Mouse (Mus musculus): ENCODE measurements around the gene Dbn1. TPM values are rescaled to one million over a fixed set of nuclear protein-coding genes. Genes with fewer than 3 reads are reported as not detected.

Gene Dbn1
- polyA plus RNA-seq, 1 experiment from 2014 or later: 509 TPM

DNA sequence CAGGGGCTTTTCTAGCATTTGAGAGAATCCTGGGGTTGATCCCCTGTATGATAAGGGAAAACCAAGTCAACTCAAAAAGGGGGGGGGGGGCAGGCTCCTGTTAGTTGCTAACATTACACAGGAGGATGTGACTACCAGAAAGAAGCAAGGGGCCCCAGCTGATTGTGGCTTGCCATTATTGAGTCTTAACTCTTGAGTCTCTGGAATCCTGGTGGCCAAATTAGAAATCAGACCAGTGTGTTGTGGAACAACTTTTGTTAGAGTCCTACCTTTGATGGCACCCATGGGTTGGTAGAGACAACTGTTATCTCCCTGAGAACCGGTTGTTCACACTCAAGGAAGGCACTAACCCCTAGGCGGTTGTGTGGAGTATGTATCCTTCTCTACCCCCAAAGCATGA lies 24.9 kb downstream of the Dbn1 start:
- peak overlapping the region; percentile 97; the same call in 1 of the 2 replicates for H3K27ac ChIP-seq (replicated peaks; ENCODE audit: low read depth, low read length)
- H3K36me3 ChIP-seq (ENCODE audit: control insufficient read depth, insufficient read depth, low read length): peaks cover 38% of the 10 kb centered on the region
- 56% methylated on average over 2 of the region's 2 CpGs for WGBS
- H3K4me1 ChIP-seq (ENCODE audit: control insufficient read depth, insufficient read depth, low read length): peaks cover 34% of the 10 kb centered on the region
- ATAC-seq (ENCODE audit: low FRiP score, low TSS enrichment) (no peak), DNase-seq (no peak)
- H3K9ac ChIP-seq (replicated peaks; ENCODE audit: low read length): peak overlapping the region; percentile 91; the same call in 1 of the 2 replicates
- no peak overlapping the region for H3K4me3 ChIP-seq (replicated peaks; ENCODE audit: low read depth, low read length)
- H3K27me3 ChIP-seq (ENCODE audit: control insufficient read depth, insufficient read depth, low read length): no peaks in the 10 kb centered on the region
- peak overlapping the region; percentile 91 for H3K4me2 ChIP-seq (ENCODE audit: low read length)
- no peaks in the 10 kb centered on the region for H3K9me3 ChIP-seq (ENCODE audit: control insufficient read depth, low read length)

DNA sequence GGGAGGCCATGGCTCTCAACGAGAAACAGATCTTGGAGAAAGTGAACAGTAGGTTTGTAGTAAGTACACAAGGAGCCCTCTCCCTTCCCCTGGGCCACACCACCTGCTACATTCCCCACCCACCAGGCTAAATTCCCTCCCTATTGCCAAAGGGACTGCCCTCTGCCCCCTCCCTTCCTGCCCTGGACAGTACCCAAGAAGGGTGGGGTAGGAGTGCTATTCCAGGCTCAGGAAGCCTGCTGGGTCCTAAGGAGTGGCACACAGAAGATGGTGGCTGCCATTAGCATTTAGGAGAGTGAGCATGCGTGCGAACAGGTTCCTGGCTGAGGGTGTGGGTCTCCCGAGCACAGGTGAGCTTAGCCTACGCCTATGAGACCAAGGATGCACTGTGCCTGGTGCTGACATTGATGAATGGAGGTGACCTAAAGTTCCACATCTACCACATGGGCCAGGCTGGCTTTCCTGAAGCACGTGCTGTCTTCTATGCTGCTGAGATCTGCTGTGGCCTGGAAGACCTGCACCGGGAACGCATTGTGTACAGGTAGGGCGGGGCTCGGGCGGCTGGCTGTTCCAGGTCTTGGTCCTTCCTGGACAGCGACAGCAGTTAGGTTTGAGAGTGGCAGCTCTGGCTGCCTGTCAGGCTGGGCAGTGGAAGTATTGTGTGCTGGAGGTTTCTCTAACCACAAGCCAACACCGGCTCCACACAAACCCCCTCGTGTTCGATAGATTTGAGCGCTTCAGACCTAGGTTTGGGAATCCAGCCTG lies 35.9 kb downstream of the Dbn1 start:
- no peak overlapping the region for H3K4me2 ChIP-seq (ENCODE audit: low read length)
- DNase-seq (no peak), ATAC-seq (ENCODE audit: low FRiP score, low TSS enrichment) (no peak)
- H3K4me3 ChIP-seq (replicated peaks; ENCODE audit: low read depth, low read length): no peak overlapping the region
- WGBS: 96% methylated on average over 16 of the region's 16 CpGs
- peaks cover 75% of the 10 kb centered on the region for H3K36me3 ChIP-seq (ENCODE audit: control insufficient read depth, insufficient read depth, low read length)
- H3K9ac ChIP-seq (replicated peaks; ENCODE audit: low read length): no peak overlapping the region
- H3K27ac ChIP-seq (replicated peaks; ENCODE audit: low read depth, low read length): no peak overlapping the region
- H3K9me3 ChIP-seq (ENCODE audit: control insufficient read depth, low read length): no peaks in the 10 kb centered on the region
- peaks cover under 1% of the 10 kb centered on the region for H3K4me1 ChIP-seq (ENCODE audit: control insufficient read depth, insufficient read depth, low read length)
- H3K27me3 ChIP-seq (ENCODE audit: control insufficient read depth, insufficient read depth, low read length): no peaks in the 10 kb centered on the region

- Histone ChIP-seq H3K36me3 (ENCODE audit: control insufficient read depth, insufficient read depth, low read length) (peaks cover 71% of the 10 kb centered on the region), H3K27me3 (ENCODE audit: control insufficient read depth, insufficient read depth, low read length) (no peaks in the 10 kb centered on the region), H3K4me3 (replicated peaks; ENCODE audit: low read depth, low read length) (no peak overlapping the region), H3K9ac (replicated peaks; ENCODE audit: low read length) (no peak overlapping the region), H3K4me1 (ENCODE audit: control insufficient read depth, insufficient read depth, low read length) (peaks cover 7% of the 10 kb centered on the region), H3K9me3 (ENCODE audit: control insufficient read depth, low read length) (no peaks in the 10 kb centered on the region), H3K27ac (replicated peaks; ENCODE audit: low read depth, low read length) (no peak overlapping the region), H3K4me2 (ENCODE audit: low read length) (no peak overlapping the region)
- DNase-seq (no peak), ATAC-seq (ENCODE audit: low FRiP score, low TSS enrichment) (no peak)
- 94% methylated on average over 10 of the region's 10 CpGs for WGBS
These were observed 36.6 kb downstream of the Dbn1 start for GRCm38 (mm10) chr13:55451296-55451695.

DNA sequence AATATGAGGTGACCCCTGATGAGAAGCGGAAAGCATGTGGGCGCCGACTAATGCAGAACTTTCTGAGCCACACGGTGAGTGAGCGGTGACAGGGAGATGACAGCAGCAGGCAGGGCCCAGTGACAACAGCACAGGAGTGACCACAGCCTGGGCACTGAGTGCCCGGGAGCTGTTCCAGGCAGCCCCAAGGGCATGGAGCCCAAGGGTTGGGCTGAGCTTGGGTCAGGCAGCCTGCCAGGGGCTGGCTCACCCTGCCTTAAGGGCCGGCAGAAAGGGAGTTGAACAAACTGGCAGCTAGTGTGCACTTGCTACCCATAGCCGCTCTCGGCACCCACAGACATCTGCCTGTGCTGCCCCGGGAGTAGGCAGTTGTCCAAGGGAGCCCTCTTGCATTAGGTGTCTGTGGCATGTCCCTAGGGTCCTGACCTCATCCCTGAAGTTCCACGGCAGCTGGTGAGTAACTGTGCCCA lies 37.4 kb downstream of the Dbn1 start:
- Histone ChIP-seq H3K4me2 (ENCODE audit: low read length) (no peak overlapping the region), H3K9ac (replicated peaks; ENCODE audit: low read length) (no peak overlapping the region), H3K4me1 (ENCODE audit: control insufficient read depth, insufficient read depth, low read length) (peaks cover 13% of the 10 kb centered on the region), H3K4me3 (replicated peaks; ENCODE audit: low read depth, low read length) (no peak overlapping the region), H3K27ac (replicated peaks; ENCODE audit: low read depth, low read length) (no peak overlapping the region), H3K27me3 (ENCODE audit: control insufficient read depth, insufficient read depth, low read length) (no peaks in the 10 kb centered on the region), H3K9me3 (ENCODE audit: control insufficient read depth, low read length) (no peaks in the 10 kb centered on the region), H3K36me3 (ENCODE audit: control insufficient read depth, insufficient read depth, low read length) (peaks cover 63% of the 10 kb centered on the region)
- no peak for DNase-seq
- WGBS: 93% methylated on average over 11 of the region's 11 CpGs
- no peak for ATAC-seq (ENCODE audit: low FRiP score, low TSS enrichment)

DNA sequence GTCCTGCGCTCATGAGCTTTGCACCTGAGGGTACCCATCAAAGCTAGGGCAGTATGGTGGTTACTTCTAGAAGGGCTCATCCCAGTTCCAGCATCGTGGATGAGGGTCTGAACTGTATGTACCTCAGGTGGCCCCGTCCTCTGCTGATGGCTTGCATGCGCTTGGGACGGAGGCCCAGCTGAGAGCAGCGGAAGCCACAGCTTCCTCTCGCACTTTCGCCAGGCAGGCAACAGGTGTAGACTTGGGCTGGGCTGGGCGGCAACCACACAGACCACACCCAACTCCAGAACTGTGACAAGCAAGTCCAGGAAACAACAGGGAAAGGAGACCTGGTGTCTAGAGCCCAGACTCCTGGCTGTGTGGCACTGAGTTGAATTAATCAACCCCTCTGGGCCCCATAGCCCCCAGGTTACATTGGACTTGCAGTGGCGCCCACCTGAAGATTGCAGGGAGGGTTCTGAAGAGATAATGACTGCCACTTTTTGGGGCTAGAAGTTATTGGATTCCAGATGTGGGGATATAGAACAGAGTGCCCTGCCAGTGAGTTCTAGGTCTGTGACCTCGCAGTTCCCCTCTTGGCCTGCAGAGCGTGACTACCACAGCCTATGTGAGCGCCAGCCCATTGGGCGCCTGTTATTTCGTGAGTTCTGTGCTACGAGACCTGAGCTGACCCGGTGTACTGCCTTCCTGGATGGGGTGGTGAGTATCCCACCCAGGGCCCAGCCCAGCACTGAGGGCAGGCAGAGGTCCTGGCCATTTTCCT lies 38.1 kb downstream of the Dbn1 start:
- peaks cover 57% of the 10 kb centered on the region for H3K36me3 ChIP-seq (ENCODE audit: control insufficient read depth, insufficient read depth, low read length)
- H3K9ac ChIP-seq (replicated peaks; ENCODE audit: low read length): no peak overlapping the region
- no peak overlapping the region for H3K4me2 ChIP-seq (ENCODE audit: low read length)
- peaks cover 13% of the 10 kb centered on the region for H3K4me1 ChIP-seq (ENCODE audit: control insufficient read depth, insufficient read depth, low read length)
- H3K9me3 ChIP-seq (ENCODE audit: control insufficient read depth, low read length): no peaks in the 10 kb centered on the region
- H3K27me3 ChIP-seq (ENCODE audit: control insufficient read depth, insufficient read depth, low read length): no peaks in the 10 kb centered on the region
- H3K27ac ChIP-seq (replicated peaks; ENCODE audit: low read depth, low read length): no peak overlapping the region
- ATAC-seq (ENCODE audit: low FRiP score, low TSS enrichment) (no peak), DNase-seq (no peak)
- 94% methylated on average over 17 of the region's 17 CpGs for WGBS
- no peak overlapping the region for H3K4me3 ChIP-seq (replicated peaks; ENCODE audit: low read depth, low read length)

GRCm38 (mm10) chr13:55449205-55449604 lies 38.7 kb downstream of the Dbn1 start:
- H3K4me2 ChIP-seq (ENCODE audit: low read length): no peak overlapping the region
- ATAC-seq (ENCODE audit: low FRiP score, low TSS enrichment) (no peak), DNase-seq (no peak)
- no peak overlapping the region for H3K9ac ChIP-seq (replicated peaks; ENCODE audit: low read length)
- WGBS: 93% methylated on average over 9 of the region's 9 CpGs
- H3K4me3 ChIP-seq (replicated peaks; ENCODE audit: low read depth, low read length): no peak overlapping the region
- H3K36me3 ChIP-seq (ENCODE audit: control insufficient read depth, insufficient read depth, low read length): peaks cover 50% of the 10 kb centered on the region
- no peaks in the 10 kb centered on the region for H3K27me3 ChIP-seq (ENCODE audit: control insufficient read depth, insufficient read depth, low read length)
- H3K27ac ChIP-seq (replicated peaks; ENCODE audit: low read depth, low read length): no peak overlapping the region
- H3K4me1 ChIP-seq (ENCODE audit: control insufficient read depth, insufficient read depth, low read length): peaks cover 13% of the 10 kb centered on the region
- H3K9me3 ChIP-seq (ENCODE audit: control insufficient read depth, low read length): no peaks in the 10 kb centered on the region

- Histone ChIP-seq H3K9me3 (ENCODE audit: control insufficient read depth, low read length) (no peaks in the 10 kb centered on the region), H3K4me1 (ENCODE audit: control insufficient read depth, insufficient read depth, low read length) (peaks cover 13% of the 10 kb centered on the region), H3K27me3 (ENCODE audit: control insufficient read depth, insufficient read depth, low read length) (no peaks in the 10 kb centered on the region), H3K9ac (replicated peaks; ENCODE audit: low read length) (no peak overlapping the region), H3K36me3 (ENCODE audit: control insufficient read depth, insufficient read depth, low read length) (peaks cover 41% of the 10 kb centered on the region), H3K4me2 (ENCODE audit: low read length) (no peak overlapping the region), H3K27ac (replicated peaks; ENCODE audit: low read depth, low read length) (no peak overlapping the region), H3K4me3 (replicated peaks; ENCODE audit: low read depth, low read length) (no peak overlapping the region)
- WGBS: 97% methylated on average over 5 of the region's 5 CpGs
- ATAC-seq (ENCODE audit: low FRiP score, low TSS enrichment) (no peak), DNase-seq (no peak)
These were observed 39.8 kb downstream of the Dbn1 start for GRCm38 (mm10) chr13:55448131-55448530.

- no peak overlapping the region for H3K9ac ChIP-seq (replicated peaks; ENCODE audit: low read length)
- H3K4me2 ChIP-seq (ENCODE audit: low read length): no peak overlapping the region
These were observed 40.4 kb downstream of the Dbn1 start for GRCm38 (mm10) chr13:55447543-55447943.

More at GRCm38 (mm10) chr13:55447543-55447943, 40.4 kb downstream of the Dbn1 start:
- DNase-seq (no peak), ATAC-seq (ENCODE audit: low FRiP score, low TSS enrichment) (no peak)
- Histone ChIP-seq H3K27me3 (ENCODE audit: control insufficient read depth, insufficient read depth, low read length) (no peaks in the 10 kb centered on the region), H3K4me1 (ENCODE audit: control insufficient read depth, insufficient read depth, low read length) (peaks cover 13% of the 10 kb centered on the region), H3K36me3 (ENCODE audit: control insufficient read depth, insufficient read depth, low read length) (peaks cover 35% of the 10 kb centered on the region), H3K27ac (replicated peaks; ENCODE audit: low read depth, low read length) (no peak overlapping the region), H3K4me3 (replicated peaks; ENCODE audit: low read depth, low read length) (no peak overlapping the region), H3K9me3 (ENCODE audit: control insufficient read depth, low read length) (no peaks in the 10 kb centered on the region)
- 71% methylated on average over 3 of the region's 3 CpGs for WGBS

All from midbrain, embryonic 14.5 days (tissue).